Mouse (Mus musculus) spleen, postnatal 14 days (tissue): ENCODE results near the gene Zfp992.
"Not testable (repeated sequence)": the region's sequence is repeated elsewhere in the genome, so short reads cannot be mapped to it uniquely, and the experiment has no call there.

Source experiments
- DNase-seq, 2 experiments: peaks; one replicate each; pipeline ENCODE4 v3.0.0; 2021 to 2022; ENCODE audit warnings: low spot score in 2 of 2

Zfp992 gene

GRCm38 (mm10) chr4:146517150-146517549, 68.3 kb downstream of the Zfp992 start:
- not testable (repeated sequence) for DNase-seq
